Mouse (Mus musculus): ENCODE measurements at regions not wholly inside any gene's neighbourhood (a gene's known extent, or its start where the extent isn't known, plus 50 kb on each side); places are given as distances from the start of the nearest gene placed in this dataset.
A peak's percentile ranks its signal among the peaks of the same experiment; 100 is the strongest.

DNA sequence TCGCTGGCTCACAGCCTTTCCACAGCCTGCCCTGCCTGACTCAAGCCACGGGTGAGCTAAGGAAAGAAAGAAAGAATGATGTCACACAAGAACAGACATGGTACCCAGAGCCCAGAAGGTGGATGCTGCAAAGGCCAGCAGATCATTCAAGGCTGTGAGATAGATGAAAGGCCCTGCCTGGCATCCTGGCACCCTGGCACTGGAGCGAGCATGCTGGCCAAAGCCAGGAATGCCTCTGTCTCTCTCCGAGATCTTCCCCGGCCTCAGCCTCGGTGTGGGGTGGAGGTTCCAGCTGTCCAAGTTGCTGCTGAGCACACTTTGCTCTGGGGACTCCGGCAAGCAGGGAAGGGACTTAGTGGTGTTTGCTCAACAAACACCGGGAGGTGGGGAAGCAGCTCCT lies 116.4 kb upstream of the Lhx5 start:
- peak; percentile 60 to 66 for DNase-seq

DNA sequence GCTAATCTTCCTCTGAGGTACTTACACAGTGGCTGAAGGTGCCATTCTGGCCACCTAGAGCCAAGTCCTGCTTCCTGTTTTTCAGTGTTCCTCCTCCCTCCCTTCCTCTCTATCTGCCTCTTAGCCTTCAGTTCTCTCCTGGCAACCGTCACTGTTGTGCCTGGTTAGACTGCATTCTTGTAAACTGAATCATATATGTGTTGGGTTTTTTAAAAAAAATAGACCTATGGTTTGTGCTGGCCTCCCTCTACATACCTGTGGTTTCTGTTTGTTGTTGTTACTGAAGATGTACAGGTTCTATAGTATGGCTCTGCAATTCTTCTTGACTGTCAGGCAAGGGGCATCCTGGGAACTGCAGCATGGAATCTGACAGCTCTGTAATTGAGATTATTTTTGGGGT lies 112.5 kb upstream of the Lhx5 start:
- DNase-seq: no peak

DNA sequence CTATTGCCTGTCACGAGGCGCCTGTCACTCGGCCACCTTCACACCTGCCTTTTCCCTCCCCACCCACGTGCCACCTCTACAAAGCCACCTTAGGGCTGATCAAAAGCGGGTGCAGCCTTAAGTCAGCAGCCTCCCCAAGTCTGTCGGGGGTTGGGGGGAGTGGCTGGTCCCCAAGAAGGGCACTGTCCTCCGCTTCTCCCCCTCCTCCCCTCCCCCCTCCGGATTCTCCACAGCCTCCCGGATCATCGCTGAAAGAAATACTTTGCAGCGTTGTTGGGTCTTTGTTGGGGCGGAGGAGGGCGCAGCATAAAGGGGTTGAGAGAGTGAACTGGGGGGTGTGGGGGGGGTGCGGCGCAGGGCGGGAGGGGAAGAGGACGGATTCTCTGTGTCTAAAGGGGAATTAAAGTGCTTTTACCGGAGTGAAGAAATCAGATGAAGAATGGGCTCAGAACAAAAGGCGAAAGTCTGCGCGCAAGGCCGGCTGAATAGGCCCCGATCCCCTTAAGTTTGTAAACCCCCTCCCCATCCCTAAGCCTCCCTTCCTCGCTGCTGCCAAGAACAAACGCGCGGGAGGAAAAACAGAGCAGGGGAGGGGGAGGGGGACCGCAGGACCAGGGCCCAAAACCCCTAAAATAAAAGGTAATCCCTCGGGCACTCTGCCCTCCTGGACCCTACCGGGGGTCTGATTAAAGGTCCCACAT lies 109.3 kb upstream of the Lhx5 start:
- DNase-seq: peak; percentile 38 to 42

DNA sequence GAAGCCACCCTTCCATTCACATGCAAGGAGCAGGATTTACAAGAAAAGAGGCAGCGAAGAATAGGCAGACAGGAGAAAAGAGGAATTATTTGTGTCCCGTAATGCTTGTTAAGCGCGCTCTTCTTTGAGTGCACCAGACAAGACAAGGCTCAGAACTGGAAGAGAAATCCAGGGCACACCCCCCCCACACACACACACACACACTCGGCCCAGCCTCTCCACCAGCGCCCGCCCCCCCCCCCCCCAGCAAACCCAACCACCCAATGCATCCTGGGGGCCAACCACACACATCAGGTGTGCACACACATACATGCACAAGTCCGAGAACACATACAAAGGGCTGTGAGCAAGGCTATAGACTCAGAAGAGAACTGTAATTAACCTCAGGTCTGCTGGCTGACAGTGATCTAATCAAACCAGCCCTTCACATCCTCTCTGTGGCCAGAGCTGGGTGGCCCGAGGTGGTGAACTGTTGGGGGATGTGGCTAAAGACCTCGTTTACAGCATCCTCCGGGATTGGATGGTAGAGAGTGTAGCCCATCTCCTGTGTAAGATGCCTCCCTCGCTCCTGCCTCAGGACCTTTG lies 108.7 kb upstream of the Lhx5 start:
- DNase-seq: no peak

DNA sequence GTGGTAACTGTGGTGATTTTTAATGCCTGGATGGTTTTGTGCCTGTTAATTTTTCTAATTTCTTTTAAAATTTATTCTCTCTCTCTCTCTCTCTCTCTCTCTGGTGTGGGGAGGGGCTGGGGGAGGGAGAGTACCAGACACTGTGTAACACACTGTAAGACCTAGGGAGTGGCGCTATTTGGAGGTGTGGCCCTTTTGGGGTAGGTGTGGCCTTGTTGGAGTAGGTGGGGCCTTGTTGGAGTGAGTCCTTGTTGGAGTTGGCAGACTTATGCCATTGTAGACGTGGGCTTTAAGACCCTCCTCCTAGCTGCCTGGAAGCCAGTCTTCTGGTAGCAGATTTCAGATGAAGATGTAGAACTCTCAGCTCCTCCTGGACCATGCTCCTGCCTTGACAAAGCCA lies 107.4 kb upstream of the Lhx5 start:
- DNase-seq: no peak

DNA sequence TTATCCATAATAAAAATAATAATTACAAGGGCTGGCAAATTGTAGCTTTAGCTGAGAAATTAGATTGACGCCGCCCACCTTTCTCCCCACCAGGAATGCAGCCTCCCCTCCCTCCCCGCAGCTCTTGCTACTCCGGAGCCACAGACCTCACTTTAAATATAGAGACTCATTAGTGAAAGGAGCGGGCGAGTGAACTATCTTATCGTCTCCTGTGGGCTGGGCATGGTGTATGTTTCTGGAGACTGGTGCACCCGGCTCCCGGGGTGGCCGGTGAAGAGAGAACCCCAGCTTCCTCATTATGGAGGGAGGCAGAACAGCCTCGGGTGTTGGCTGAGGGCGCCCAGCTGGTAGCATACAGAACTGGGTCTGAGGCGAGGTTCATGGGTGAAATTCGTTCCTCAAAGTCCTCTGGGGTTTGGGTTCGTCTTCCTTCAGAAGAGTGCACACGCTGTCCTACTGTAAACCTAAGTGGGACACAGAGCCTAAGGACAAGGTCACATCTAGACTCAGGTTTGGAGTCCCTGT lies 106.1 kb upstream of the Lhx5 start:
- no peak for DNase-seq

DNA sequence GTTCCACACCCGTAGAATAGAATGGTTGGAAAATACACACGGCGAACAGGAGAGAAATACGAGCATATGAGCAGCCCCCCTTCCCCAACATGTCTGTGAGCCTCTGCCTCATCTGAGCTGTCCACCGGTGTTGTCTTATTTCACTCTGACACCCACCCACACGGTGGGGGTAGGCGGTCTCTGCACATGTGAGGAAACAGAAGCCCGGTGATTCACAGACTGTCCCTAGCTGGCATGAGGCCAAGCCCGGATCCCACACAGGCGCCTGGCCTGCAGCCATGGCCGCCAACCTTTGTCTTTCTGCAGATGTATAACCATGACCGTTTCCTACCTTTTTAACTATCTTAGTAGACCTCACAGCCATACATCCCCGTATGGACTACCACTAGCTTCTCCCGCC lies 99.5 kb upstream of the Lhx5 start:
- peak; percentile 88 to 89 for DNase-seq

DNA sequence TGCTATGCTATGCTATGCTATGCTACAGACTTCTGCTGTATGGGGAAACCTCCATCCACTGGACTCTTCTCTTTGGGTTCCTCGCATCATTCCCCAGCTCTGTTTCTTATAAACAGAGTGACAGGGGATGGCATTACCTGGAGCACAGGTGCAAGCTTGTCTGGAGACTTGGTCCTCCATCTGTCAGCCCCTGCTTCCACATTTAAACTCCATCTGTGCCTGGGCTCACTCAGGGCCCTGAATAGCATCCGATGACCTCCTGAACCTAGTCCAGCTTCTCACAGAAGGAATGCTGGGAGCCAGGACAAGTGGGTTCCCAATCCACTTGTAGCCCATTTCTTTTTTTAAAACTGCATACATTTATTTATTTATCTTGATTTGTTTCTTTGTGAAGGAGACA lies 92.3 kb upstream of the Lhx5 start:
- peak in 1 of 2 experiments; percentile 47 for DNase-seq

DNA sequence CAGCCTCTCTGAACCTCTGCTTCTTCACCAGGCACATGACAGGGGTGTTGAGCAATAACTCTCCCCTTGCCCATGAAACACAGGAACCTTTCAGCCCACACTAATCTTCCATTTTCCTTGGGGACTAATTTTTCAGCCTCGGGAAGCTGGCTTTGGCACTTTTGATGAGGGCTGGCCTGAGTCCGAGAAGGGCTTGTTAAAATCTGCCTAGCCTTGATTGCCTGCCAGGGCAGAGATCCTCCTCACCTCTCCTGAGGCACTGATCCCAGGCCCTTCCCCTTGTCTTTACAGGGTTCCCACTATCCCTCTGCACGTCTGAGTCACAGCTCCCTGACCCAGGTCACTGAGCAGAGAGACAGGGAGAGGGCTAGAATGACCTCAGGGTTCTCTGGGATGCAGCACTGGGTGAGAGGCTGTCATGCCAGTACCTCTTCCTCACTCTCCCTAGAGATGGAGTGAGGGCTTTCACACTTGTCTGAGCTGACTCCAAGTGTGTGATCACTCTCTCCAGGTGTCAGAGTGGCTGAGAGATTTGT lies 90.7 kb upstream of the Lhx5 start:
- DNase-seq: peak; percentile 76 to 80

DNA sequence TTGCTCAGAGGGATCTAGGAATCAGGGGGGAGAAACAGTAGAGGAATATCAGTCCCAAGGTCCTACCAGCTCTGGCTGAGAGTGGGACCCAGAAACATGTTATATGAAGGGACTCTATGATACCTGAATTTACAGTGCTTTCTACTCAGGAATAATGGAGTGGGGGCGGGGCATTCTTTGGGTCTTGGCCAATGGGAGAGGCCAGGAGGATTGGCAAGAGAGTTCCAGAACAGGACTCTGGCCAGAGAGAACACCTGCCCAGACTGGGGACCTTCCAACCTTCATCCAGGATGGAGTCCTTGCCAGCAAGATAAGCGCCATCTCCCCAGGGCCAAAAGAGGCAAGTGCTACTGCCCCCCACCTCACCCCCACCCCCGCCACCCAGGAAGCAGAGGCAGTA lies 81.0 kb upstream of the Lhx5 start:
- DNase-seq: peak; percentile 79 to 81

DNA sequence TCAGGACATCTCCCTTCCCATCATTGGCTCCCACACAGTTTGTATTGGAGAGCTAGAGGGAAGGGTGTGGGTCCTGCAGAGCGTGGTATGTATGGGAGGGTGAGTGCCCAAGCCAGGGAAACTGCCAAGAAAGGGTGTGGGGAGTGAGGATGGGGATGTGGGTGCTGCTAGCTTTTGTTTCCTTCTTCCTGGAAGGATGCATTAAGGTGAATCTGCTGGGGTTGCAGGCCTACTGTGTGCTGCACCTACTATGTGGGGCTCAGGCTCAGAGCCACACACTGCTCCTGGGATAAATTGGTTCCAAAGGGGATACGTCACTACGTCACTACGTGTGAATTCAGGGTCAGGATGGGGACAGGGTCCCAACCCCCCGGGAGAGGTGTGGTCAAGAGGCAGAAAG lies 79.7 kb upstream of the Lhx5 start:
- no peak for DNase-seq

DNA sequence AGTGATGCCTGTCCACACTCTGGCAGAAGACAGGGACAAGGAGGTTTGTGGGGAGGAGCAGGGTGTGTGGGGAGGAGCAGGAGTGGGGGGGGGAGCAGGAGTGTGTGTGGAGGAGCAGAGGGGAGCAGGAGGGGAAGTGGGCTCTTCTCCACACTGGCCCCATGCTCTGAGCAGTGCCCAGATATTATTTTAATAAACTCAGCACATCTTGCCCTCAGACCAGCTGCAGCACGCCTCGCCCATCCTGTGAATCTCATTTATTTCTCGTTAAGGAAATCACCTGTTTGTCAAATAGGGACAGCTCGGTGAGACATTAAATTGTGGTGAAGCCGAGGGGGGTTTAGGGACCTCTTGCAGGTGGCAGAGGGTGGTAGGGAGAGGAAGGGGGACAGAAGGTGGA lies 77.8 kb upstream of the Lhx5 start:
- no peak for DNase-seq

DNA sequence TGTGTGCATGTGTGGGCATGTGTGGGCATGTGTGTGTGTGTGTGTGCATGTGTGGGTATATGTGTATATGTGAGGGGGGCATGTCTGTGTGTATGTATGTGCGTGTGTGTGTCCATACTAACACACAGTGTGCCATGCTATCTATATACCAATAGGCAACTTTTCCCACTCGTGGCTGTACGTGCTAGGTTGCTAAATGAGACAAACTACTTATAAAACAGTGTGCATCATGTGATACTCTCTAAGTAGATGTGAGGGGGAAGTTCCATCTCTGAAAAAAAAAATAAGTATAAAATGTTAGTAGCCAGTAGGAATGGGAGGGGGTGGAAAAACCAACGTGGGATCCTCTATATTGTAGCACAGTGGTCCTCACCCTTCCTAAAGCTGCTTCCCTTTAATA lies 74.5 kb upstream of the Lhx5 start:
- no peak for DNase-seq

DNA sequence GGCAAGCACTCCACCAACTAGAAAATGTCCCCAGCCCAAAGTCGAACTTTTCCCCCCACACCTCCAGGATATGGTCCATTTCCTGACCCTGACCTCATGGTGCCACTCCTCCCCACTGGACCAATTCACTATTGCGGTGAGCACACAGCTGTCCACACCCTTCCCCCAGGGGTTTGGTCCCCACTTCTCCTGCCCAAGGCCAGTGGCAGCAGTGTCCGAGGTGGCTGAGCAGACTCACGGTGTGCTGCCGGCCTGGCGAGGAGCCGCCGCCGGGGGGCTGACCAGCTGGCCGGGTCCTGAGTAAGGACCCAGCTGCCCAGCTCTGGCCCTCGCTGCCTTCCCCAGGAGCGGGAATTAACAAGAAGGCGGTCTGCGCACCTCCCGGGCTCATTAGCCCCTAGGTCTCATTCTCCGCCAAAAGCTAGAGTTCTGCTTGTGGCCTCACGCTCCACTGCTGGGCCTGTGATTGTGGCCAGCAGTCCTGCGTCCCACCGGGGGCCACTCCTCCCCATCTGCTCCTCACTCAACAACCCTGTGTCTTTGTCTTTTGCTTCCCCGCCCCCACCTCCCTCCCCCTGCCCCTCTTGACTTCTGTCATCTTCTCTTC lies 73.3 kb upstream of the Lhx5 start:
- peak; percentile 73 to 86 for DNase-seq

DNA sequence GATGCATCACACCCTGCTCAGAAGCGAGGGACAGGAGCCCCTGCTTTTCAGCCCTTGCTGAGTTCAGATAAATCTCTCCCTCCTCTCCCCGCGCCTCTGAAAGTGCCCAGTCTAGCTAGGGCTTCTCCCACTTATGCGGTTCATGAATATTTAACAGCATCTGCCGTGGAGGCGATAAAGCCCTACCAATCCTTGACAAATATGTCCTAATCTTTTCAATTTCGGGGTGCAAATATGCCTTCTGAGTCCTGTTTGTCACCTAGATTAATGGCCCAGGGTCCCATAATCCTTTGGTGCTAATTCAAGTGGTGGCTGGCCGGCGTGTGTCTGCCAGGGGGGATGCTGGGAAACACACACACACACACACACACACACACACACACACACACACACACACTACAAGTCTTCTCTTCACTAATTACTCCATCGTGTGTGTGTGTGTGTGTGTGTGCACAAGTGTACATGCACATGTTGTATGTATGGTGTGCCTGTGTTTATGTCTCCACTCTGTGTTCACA lies 65.5 kb upstream of the Lhx5 start:
- peak in 1 of 2 experiments; percentile 44 for DNase-seq

DNA sequence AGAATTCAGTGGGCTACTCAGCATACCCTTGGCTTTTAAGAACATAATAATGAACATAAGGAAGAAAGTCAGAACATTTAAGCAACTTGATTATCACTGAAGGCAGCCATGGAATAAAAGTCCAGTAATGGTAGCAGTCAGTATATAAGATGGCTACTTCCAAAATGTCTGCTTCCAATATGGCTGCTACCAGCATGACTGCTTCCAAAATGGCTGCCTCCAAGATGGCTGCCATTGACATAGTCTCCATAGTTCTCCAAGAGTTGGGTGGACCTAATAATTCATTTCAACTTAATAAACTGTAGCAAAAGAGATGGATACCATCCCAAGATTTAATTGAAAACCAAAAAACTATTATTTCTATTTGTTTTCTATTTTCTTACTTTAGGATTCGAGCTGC lies 62.7 kb upstream of the Lhx5 start:
- no peak for DNase-seq

DNA sequence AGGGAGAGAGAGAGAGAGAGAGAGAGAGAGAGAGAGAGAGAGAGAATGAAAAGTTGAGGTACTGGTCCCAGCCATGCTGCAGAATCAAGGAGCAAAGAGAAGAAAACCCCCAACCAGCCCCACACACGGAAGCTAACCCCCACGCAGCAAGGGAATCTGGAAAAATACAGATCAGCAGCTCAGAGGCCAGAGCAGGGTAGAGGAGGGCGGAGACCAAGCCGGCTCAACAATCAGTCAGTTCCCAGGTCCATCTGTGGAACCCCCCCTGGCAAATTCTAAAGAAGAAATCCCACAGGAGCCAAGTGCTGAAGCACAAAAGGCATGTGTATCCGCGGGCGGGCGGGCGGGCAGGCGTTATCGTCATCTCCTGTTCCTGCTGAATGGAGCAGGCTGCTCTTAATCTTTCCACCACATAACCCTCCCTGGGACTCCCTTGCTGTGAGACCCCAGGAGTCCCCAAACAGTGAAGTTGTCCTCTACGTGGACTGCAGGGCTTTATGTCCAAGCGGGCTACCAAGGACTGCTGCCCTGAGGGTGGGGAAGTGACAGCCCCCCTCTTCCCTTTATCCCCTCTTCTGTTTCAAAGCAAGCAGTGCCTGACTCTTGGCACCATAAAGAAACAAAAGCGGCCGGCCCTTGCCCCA lies 60.2 kb upstream of the Lhx5 start:
- peak in 1 of 2 experiments; percentile 38 for DNase-seq

DNA sequence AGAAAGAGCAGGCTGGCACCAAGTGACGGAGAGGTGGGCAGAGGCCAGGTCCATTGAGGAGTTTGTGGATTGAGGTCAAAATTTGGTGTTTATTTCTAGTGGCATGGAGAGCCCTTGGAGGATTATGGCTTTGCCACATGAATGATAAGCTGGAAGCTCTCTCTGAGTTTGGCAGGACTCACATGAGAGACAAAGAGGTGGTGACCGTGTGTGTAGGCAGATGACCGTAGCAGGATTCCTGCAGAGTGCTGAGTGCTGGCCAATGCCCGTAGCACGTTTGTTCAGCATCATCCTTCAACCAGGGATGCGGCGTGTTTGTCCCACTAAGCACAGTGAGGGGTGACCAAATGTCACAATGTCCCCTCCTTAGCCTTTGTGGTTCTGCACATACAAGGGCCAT lies 58.1 kb upstream of the Lhx5 start:
- DNase-seq: peak; percentile 80 to 89

All from cerebellum, postnatal 10 days (tissue).